Mouse (Mus musculus): ENCODE measurements around the gene Cd300ld. TPM values are rescaled to one million over a fixed set of nuclear protein-coding genes. Genes with fewer than 3 reads are reported as not detected.
"Not testable (repeated sequence)": the region's sequence is repeated elsewhere in the genome, so short reads cannot be mapped to it uniquely, and the experiment has no call there.

Cd300ld gene
- under 1 TPM; 0.41 to 0.84 TPM for total RNA-seq (2021)

DNA sequence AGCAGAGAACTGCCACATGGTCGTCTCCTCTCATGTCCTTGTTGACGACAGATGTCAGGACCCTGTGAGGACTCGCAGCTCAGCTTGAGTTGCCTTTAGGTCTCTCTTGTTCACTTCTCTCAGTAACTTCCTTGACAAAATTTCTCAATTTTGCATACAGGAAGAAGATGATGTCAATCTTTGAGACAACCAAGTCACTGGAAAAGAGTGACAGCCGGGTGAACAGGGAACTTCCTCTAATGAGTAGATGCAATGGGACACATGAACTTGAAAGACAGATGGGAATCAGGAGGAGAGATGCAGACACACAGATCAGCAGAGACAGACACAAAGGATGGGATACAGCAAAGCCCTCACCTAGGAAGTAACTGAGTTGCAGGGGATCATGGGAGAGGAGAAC is at the start of gene Cd300ld:
Gene Cd300ld (minus strand): TSS at position 130 of the 400 bp plus-strand sequence.
- intact Hi-C loops (cut with DNase I), result no loop called here

DNA sequence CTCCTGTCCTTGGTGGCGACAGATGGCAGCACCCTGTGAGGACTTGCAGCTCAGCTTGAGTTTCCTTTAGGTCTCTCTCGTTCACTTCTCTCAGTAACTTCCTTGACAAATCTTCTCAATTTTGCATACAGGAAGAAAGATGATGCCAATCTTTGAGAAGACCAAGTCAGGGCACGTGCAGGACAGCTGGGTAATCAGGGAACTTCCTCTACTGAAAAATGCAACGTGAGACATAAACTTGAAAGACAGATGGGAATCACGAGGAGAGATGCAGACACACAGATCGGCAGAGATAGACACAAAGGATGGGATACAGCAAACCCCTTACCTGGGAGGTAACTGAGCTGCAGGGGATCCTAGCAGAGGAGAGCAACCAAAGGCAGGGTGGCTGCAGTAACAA is 47.9 kb upstream of the Cd300ld start, which contains the start of gene Cd300ld5:
Gene Cd300ld5 (minus strand): TSS at position 101 of the 400 bp plus-strand sequence.
- DNase-seq; intact Hi-C loops (cut with DNase I): not testable (repeated sequence)

More for the DNA sequence above, at the start of gene Cd300ld:
- DNase-seq, result no peak

DNA sequence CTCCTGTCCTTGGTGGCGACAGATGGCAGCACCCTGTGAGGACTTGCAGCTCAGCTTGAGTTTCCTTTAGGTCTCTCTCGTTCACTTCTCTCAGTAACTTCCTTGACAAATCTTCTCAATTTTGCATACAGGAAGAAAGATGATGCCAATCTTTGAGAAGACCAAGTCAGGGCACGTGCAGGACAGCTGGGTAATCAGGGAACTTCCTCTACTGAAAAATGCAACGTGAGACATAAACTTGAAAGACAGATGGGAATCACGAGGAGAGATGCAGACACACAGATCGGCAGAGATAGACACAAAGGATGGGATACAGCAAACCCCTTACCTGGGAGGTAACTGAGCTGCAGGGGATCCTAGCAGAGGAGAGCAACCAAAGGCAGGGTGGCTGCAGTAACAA is 37.2 kb upstream of the Cd300ld start, which contains the start of gene Cd300ld4:
Gene Cd300ld4 (minus strand): TSS at position 101 of the 400 bp plus-strand sequence.
- DNase-seq; intact Hi-C loops (cut with DNase I): not testable (repeated sequence)

DNA sequence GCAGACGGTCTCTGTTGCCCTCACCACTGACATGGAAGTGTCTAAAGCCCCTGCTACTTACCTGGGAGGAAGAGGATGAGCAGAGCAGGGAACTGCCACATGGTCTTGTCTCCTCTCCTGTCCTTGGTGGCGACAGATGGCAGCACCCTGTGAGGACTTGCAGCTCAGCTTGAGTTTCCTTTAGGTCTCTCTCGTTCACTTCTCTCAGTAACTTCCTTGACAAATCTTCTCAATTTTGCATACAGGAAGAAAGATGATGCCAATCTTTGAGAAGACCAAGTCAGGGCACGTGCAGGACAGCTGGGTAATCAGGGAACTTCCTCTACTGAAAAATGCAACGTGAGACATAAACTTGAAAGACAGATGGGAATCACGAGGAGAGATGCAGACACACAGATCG is 26.4 kb upstream of the Cd300ld start, which contains the start of gene Cd300ld2:
Gene Cd300ld2 (minus strand): TSS at position 101 of the 400 bp plus-strand sequence.
- DNase-seq; intact Hi-C loops (cut with DNase I): not testable (repeated sequence)

DNA sequence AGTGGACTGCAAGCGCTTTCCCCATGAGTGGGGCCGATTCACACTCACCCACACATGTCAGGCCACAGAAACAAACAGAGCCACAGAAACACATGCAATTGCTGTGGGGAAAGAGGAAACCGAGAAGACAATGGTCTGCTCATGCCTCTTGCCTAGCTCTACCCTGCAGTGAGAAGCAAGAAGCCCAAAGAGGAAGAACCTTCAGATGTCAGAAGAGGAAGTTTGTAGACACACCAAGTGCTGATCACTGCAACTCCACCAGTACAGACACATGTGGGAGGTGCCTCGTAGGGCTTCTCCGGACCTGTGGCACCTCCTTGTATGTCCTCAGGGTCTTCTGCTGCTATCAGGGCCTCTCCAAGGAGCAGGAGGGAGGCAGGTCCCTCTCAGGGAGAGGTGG is 14.3 kb upstream of the Cd300ld start:
- intact Hi-C loops (cut with DNase I), result no loop called here
- DNase-seq, result no peak

DNA sequence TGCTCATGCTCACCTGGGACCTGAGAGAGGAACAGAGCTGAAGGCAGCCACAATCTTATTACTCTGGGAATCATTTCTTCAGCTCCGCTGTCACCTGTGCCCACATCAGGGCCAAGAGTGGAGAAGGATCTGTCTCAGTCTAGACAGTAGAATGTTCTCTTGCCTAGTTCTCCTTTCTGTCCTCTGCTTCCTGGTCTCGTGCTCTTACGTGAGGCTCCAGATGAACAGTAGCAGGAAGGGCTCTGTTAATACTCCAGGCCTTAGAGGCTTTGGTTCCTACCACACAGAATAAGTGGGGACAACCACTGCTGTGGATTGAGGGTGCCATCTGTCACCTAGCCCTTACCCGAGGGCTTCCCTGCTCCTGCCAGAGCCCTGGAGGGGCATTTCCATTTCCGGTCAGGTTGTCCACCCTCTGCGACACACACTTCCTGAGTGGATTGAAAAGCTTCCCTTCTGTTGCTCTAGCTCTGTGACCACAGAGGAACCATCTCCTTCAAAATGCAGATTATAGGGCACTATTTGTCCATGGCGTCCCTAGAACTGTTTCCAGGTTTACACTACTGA is 11.8 kb upstream of the Cd300ld start, which contains the start of gene Cd300c2:
Gene Cd300c2 (minus strand): TSS at position 407 of the 567 bp plus-strand sequence.
- DNase-seq, result no peak

DNA sequence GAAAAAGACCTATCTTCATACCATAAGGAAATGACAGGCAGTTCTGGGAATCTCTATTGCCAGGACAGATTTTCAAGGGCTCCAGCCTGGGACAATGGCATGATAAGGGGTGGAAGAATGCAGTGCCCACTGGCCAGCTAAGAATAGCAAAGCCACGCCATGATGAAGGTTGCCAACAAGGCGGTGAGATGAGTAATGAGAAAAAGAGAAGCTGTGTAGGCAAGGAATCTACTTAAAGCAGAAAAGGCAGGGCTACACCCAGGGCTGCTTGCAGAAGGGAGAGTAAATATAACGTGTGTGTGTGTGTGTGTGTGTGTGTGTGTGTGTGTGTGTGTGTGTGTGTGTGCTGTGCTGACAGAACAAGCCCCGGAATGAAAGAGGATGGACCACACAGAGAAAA is 7.9 kb downstream of the Cd300ld start:
- intact Hi-C loops (cut with DNase I), result no loop called here
- peak in 1 of 2 experiments; percentile 9 for DNase-seq

More for the DNA sequence above, 11.8 kb upstream of the Cd300ld start, which contains the start of gene Cd300c2:
- intact Hi-C loops (cut with DNase I), result no loop called here

DNA sequence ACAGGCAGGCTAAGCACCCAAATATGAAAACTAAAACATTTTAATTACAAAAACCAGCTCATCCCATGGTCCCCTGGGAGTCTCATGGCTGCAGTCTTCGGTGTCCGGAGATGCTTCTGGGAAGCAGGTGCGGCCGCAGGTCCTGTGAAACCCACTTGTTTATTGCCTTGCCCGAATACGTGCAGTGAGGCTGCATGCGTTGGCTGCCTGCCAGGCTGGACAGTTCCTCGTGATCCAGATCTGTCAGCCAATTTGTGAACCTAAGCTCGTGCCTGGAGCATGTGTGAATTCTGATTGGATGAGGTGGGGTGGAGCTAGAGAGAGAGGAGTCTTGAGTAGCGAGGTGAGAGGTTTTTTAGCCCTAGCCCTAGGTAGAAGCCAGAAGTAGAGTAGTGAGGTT is 17.0 kb downstream of the Cd300ld start:
- DNase-seq, result no peak

DNA sequence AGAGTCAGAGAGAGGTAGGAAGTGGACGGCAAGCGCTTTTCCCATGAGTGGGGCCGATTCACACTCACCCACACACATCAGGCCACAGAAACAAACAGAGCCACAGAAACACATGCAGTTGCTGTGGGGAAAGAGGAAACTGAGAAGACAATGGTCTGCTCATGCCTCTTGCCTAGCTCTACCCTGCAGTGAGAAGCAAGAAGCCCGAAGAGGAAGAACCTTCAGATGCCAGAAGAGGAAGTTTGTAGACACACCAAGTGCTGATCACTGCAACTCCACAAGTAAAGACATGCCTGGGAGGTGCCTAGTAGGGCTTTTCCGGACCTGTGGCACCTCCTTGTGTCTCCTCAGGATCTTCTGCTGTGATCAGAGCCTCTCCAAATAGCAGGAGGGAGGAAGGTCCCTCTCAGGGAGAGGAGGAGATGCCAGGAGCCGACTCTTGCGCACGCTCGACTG is 20.9 kb downstream of the Cd300ld start, which contains the start of gene Cd300c:
Gene Cd300c (minus strand): TSS at position 406 of the 456 bp plus-strand sequence.
- peak; percentile 3 to 5 for DNase-seq
- intact Hi-C loops (cut with DNase I), result no loop called here

More for the DNA sequence above, 17.0 kb downstream of the Cd300ld start:
- intact Hi-C loops (cut with DNase I), result no loop called here

DNA sequence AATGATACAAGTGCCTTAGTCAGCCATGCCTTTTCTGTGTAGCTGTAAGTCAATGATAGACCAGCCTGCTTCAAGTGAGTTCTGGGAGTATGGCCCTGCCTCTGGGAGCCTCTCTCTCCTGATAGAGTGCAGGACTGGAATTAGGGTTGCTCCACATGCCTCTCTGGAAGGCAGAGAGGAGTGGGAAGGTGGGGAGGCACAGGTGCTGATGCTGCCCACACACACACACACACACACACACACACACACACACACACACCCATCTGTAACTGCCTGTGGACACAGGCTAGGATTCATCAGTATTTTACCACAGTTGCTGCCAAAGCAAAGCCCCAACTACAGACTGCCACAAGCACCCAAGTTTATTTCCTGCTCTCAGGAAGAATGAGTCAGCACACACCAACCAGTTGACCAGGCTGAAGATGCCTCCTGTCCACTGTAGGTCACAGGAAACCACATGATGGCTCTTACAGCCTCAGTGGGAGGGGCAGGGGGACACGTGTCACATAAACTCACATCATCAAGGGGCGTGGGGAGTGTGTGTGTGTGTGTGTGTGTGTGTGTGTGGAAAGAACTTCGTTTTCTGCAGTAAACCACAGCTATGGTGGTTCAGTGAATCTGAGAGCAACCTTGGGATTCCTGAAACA is 24.4 kb downstream of the Cd300ld start:
- intact Hi-C loops (cut with DNase I), result no loop called here
- peak; percentile 2 to 12 for DNase-seq

DNA sequence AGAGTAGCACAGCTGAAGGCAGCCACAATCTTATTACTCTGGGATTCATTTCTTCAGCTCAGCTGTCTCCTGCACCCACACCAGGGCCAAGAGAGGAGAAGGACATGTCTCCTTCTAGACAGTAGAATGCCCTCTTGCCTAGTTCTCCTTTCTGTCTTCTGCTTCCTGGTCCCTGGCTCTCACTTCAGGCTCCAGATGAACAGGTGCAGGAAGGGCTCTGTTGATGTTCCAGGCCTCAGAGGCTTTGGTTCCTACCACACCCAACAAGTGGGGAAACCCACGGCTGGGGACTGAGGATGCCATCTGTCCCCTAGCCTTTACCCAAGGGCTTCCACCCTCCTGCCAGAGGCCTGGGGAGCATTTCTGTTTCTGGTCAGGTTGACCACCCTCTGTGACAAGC is 29.4 kb downstream of the Cd300ld start:
- intact Hi-C loops (cut with DNase I), result no loop called here

DNA sequence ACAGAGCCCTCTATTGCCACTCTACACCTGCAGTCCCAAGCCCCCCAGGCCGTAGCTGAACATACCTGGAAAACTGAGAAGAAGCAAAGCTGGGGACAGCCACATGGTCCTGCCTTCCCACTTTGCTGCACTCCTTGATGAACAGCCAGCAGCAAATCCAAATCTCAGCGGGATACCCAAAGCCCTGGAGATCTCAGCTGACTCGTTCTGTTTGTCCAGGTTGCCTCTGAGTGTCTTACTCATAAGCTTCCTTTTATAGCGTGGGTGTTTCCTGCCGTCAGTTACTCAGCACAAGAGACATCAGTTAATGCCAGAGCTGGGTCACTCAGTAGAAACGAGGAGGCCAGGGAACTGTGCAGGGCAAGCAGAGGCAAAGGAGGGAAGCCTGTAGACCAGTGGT is 55.6 kb downstream of the Cd300ld start, which contains the start of gene Cd300lb:
Gene Cd300lb (minus strand): TSS at position 243 of the 400 bp plus-strand sequence.
- intact Hi-C loops (cut with DNase I), result no loop called here
- DNase-seq, result no peak

More for the DNA sequence above, 29.4 kb downstream of the Cd300ld start:
- no peak for DNase-seq

DNA sequence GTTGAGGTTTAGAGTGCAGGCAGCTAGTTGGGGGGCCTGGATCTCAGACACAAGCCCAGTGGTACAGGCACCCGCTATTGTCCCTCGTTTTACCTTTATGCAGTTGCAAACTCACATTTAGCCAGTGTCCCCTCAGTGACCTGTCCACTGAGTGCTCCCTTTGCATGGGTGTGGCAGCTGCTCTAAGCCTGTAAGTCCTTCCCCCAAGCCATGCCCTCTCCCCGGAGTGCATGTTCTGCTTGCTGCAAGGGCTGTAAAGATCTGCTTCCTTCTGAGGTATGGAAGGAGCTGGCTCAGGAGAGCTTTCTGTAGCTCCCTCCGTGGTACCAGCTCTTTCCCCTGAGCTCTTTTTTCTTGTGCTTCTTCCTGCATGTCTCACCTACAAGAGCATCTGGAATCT is 56.1 kb downstream of the Cd300ld start:
- DNase-seq, result no peak
- intact Hi-C loops (cut with DNase I), result no loop called here

Other genes starting within 250 kb of the Cd300ld start
- gene Kif19a, start 224.5 kb downstream of the Cd300ld start, total RNA-seq (2021), result under 1 TPM; 0.24 to 0.47 TPM
- under 1 TPM in 1 of 2 experiments, not detected in 1; 0.32 TPM for gene Btbd17, start 194.0 kb downstream of the Cd300ld start, total RNA-seq (2021)
- gene Gpr142, start 191.0 kb downstream of the Cd300ld start, total RNA-seq (2021), result not detected
- gene Gprc5c, start 138.8 kb downstream of the Cd300ld start, total RNA-seq (2021), result 10 to 100 TPM; 12.9 to 18.1 TPM
- under 1 TPM; 0.96 to 0.99 TPM for gene Cd300a, start 99.9 kb downstream of the Cd300ld start, total RNA-seq (2021)
- under 1 TPM; 0.19 to 0.77 TPM for gene Cd300lb, start 55.5 kb downstream of the Cd300ld start, total RNA-seq (2021)
- not detected for gene Cd300c, start 20.8 kb downstream of the Cd300ld start, total RNA-seq (2021)
- gene Cd300c2, start 12.0 kb upstream of the Cd300ld start, total RNA-seq (2021), result 1 to 10 TPM; 1.7 to 2.1 TPM
- not detected for gene Cd300ld2, start 26.3 kb upstream of the Cd300ld start, total RNA-seq (2021)
- gene Cd300ld4, start 37.1 kb upstream of the Cd300ld start, total RNA-seq (2021), result not detected
- gene Cd300ld5, start 47.8 kb upstream of the Cd300ld start, total RNA-seq (2021), result 1 to 10 TPM; 3.9 to 5.0 TPM
- gene Cd300ld3, start 58.5 kb upstream of the Cd300ld start, total RNA-seq (2021), result 1 to 10 TPM; 1.2 to 2.9 TPM
- gene Cd300e, start 72.3 kb upstream of the Cd300ld start, total RNA-seq (2021), result under 1 TPM; 0.29 to 0.35 TPM
- gene Rab37, start 101.5 kb upstream of the Cd300ld start, total RNA-seq (2021), result 1 to 10 TPM; 1.4 to 1.6 TPM
- gene Cd300lf, start 144.1 kb upstream of the Cd300ld start, total RNA-seq (2021), result under 1 TPM; 0.15 to 0.48 TPM
- gene Slc9a3r1, start 173.4 kb upstream of the Cd300ld start, total RNA-seq (2021), result 10 to 100 TPM; 11.9 to 17.4 TPM
- 10 to 100 TPM; 10.9 TPM for gene Tmem104, start 197.6 kb upstream of the Cd300ld start, total RNA-seq (2021)
- 10 to 100 TPM; 14.8 to 19.9 TPM for gene Nat9, start 197.9 kb upstream of the Cd300ld start, total RNA-seq (2021)

Measured in heart, postnatal 10 days (tissue).